Mouse (Mus musculus): Measurements from ENCODE around the gene Gm13288. TPM values are rescaled to one million over a fixed set of nuclear protein-coding genes. Genes with fewer than 3 reads are reported as not detected.

Gm13288 gene
- polyA plus RNA-seq, 1 experiment from 2014 or later: not detected

GRCm38 (mm10) chr4:88845334-88845733, 40.0 kb downstream of the Gm13288 start:
- no peaks in the 10 kb centered on the region for H3K36me3 ChIP-seq (replicated peaks; ENCODE audit: control insufficient read depth, insufficient read depth, low read depth, low read length)
- no peak overlapping the region for H3K9ac ChIP-seq (replicated peaks; ENCODE audit: low read length)
- no peak overlapping the region for H3K4me3 ChIP-seq (ENCODE audit: low read depth, low read length)
- H3K4me2 ChIP-seq (ENCODE audit: low read depth, low read length): no peak overlapping the region
- WGBS: 46% methylated on average over 2 of the region's 2 CpGs
- no peak for ATAC-seq (replicated peaks; ENCODE audit: insufficient number of reproducible peaks, low FRiP score, low TSS enrichment, low read depth)
- no peaks in the 10 kb centered on the region for H3K9me3 ChIP-seq (replicated peaks; ENCODE audit: control insufficient read depth, low read length)
- no peaks in the 10 kb centered on the region for H3K27me3 ChIP-seq (ENCODE audit: control insufficient read depth, insufficient read depth, low read length)
- DNase-seq (ENCODE audit: low spot score): peak; percentile 3
- no peaks in the 10 kb centered on the region for H3K4me1 ChIP-seq (ENCODE audit: control insufficient read depth, insufficient read depth, low read length)
- no peak overlapping the region for H3K27ac ChIP-seq (replicated peaks; ENCODE audit: low read depth, low read length)

GRCm38 (mm10) chr4:88849698-88850097, 44.4 kb downstream of the Gm13288 start, which contains the start of gene Ifna1:
Gene Ifna1, plus strand, starts transcription at chr4:88850087.
- Histone ChIP-seq H3K36me3 (replicated peaks; ENCODE audit: control insufficient read depth, insufficient read depth, low read depth, low read length) (no peaks in the 10 kb centered on the region), H3K27ac (replicated peaks; ENCODE audit: low read depth, low read length) (no peak within 1 kb of the TSS), H3K9ac (replicated peaks; ENCODE audit: low read length) (no peak within 1 kb of the TSS), H3K4me1 (ENCODE audit: control insufficient read depth, insufficient read depth, low read length) (no peaks in the 10 kb centered on the region), H3K9me3 (replicated peaks; ENCODE audit: control insufficient read depth, low read length) (no peaks in the 10 kb centered on the region), H3K4me3 (ENCODE audit: low read depth, low read length) (no peak within 1 kb of the TSS), H3K4me2 (ENCODE audit: low read depth, low read length) (no peak within 1 kb of the TSS), H3K27me3 (ENCODE audit: control insufficient read depth, insufficient read depth, low read length) (no peaks in the 10 kb centered on the region)
- DNase-seq (ENCODE audit: low spot score): no peak
- WGBS: 84% methylated on average over 1 of the region's 1 CpGs
- no peak for ATAC-seq (replicated peaks; ENCODE audit: insufficient number of reproducible peaks, low FRiP score, low TSS enrichment, low read depth)

GRCm38 (mm10) chr4:88851026-88851763, 45.9 kb downstream of the Gm13288 start:
- Histone ChIP-seq H3K4me2 (ENCODE audit: low read depth, low read length) (no peak overlapping the region), H3K27ac (replicated peaks; ENCODE audit: low read depth, low read length) (no peak overlapping the region), H3K9ac (replicated peaks; ENCODE audit: low read length) (no peak overlapping the region), H3K27me3 (ENCODE audit: control insufficient read depth, insufficient read depth, low read length) (no peaks in the 10 kb centered on the region), H3K36me3 (replicated peaks; ENCODE audit: control insufficient read depth, insufficient read depth, low read depth, low read length) (no peaks in the 10 kb centered on the region), H3K4me3 (ENCODE audit: low read depth, low read length) (no peak overlapping the region), H3K4me1 (ENCODE audit: control insufficient read depth, insufficient read depth, low read length) (no peaks in the 10 kb centered on the region), H3K9me3 (replicated peaks; ENCODE audit: control insufficient read depth, low read length) (no peaks in the 10 kb centered on the region)
- no peak for DNase-seq (ENCODE audit: low spot score)
- ATAC-seq (replicated peaks; ENCODE audit: insufficient number of reproducible peaks, low FRiP score, low TSS enrichment, low read depth): no peak
- 52% methylated on average over 4 of the region's 4 CpGs for WGBS

Other genes with a start within 250 kb of the Gm13288 start
- gene Ifna15, start 247.3 kb upstream of the Gm13288 start, polyA plus RNA-seq (2014; fragmentation: Nextera tagmentation; extraction: Ambion mirVana): not detected in 2 replicates
- gene Ifna14, start 233.7 kb upstream of the Gm13288 start, polyA plus RNA-seq (2014; fragmentation: Nextera tagmentation; extraction: Ambion mirVana): not detected in 2 replicates
- gene Ifna9, start 213.1 kb upstream of the Gm13288 start, polyA plus RNA-seq (2014; fragmentation: Nextera tagmentation; extraction: Ambion mirVana): not detected in 2 replicates
- not detected in 2 replicates for gene Ifna12, start 202.2 kb upstream of the Gm13288 start, polyA plus RNA-seq (2014; fragmentation: Nextera tagmentation; extraction: Ambion mirVana)
- not detected in 2 replicates for gene C87499, start 171.1 kb upstream of the Gm13288 start, polyA plus RNA-seq (2014; fragmentation: Nextera tagmentation; extraction: Ambion mirVana)
- 0.26 TPM in 1 of 2 replicates, not detected in the other for gene Ifna13, start 161.1 kb upstream of the Gm13288 start, polyA plus RNA-seq (2014; fragmentation: Nextera tagmentation; extraction: Ambion mirVana)
- not detected in 2 replicates for gene Ifna16, start 128.6 kb upstream of the Gm13288 start, polyA plus RNA-seq (2014; fragmentation: Nextera tagmentation; extraction: Ambion mirVana)
- not detected in 2 replicates for gene Ifna2, start 121.6 kb upstream of the Gm13288 start, polyA plus RNA-seq (2014; fragmentation: Nextera tagmentation; extraction: Ambion mirVana)
- not detected in 2 replicates for gene Ifnab, start 114.2 kb upstream of the Gm13288 start, polyA plus RNA-seq (2014; fragmentation: Nextera tagmentation; extraction: Ambion mirVana)
- gene Gm26566, start 83.7 kb upstream of the Gm13288 start, polyA plus RNA-seq (2014; fragmentation: Nextera tagmentation; extraction: Ambion mirVana): 1.6 and 1.7 TPM in 2 replicates
- gene Klhl9, start 83.1 kb upstream of the Gm13288 start, polyA plus RNA-seq (2014; fragmentation: Nextera tagmentation; extraction: Ambion mirVana): 162 and 180 TPM in 2 replicates
- gene Gm13271, start 50.7 kb upstream of the Gm13288 start, polyA plus RNA-seq (2014; fragmentation: Nextera tagmentation; extraction: Ambion mirVana): not detected in 2 replicates
- gene Gm13283, start 45.4 kb upstream of the Gm13288 start, polyA plus RNA-seq (2014; fragmentation: Nextera tagmentation; extraction: Ambion mirVana): 0.20 and 0.28 TPM in 2 replicates
- gene Gm13290, start 31.7 kb upstream of the Gm13288 start, polyA plus RNA-seq (2014; fragmentation: Nextera tagmentation; extraction: Ambion mirVana): 0.22 TPM in 1 of 2 replicates, not detected in the other
- gene Gm13289, start 28.6 kb upstream of the Gm13288 start, polyA plus RNA-seq (2014; fragmentation: Nextera tagmentation; extraction: Ambion mirVana): not detected in 2 replicates
- not detected in 2 replicates for gene Gm13272, start 25.7 kb upstream of the Gm13288 start, polyA plus RNA-seq (2014; fragmentation: Nextera tagmentation; extraction: Ambion mirVana)
- gene Ifnz, start 23.4 kb upstream of the Gm13288 start, polyA plus RNA-seq (2014; fragmentation: Nextera tagmentation; extraction: Ambion mirVana): 0.28 TPM in 1 of 2 replicates, not detected in the other
- not detected in 2 replicates for gene Gm13276, start 19.8 kb upstream of the Gm13288 start, polyA plus RNA-seq (2014; fragmentation: Nextera tagmentation; extraction: Ambion mirVana)
- not detected in 2 replicates for gene Gm13277, start 16.9 kb upstream of the Gm13288 start, polyA plus RNA-seq (2014; fragmentation: Nextera tagmentation; extraction: Ambion mirVana)
- not detected in 2 replicates for gene Gm13278, start 14.0 kb upstream of the Gm13288 start, polyA plus RNA-seq (2014; fragmentation: Nextera tagmentation; extraction: Ambion mirVana)
- not detected in 2 replicates for gene Gm13275, start 11.0 kb upstream of the Gm13288 start, polyA plus RNA-seq (2014; fragmentation: Nextera tagmentation; extraction: Ambion mirVana)
- gene Gm13279, start 8.1 kb upstream of the Gm13288 start, polyA plus RNA-seq (2014; fragmentation: Nextera tagmentation; extraction: Ambion mirVana): not detected in 2 replicates
- gene Gm13285, start 5.9 kb upstream of the Gm13288 start, polyA plus RNA-seq (2014; fragmentation: Nextera tagmentation; extraction: Ambion mirVana): 0.86 and 1.2 TPM in 2 replicates
- gene Gm13287, start 2.3 kb upstream of the Gm13288 start, polyA plus RNA-seq (2014; fragmentation: Nextera tagmentation; extraction: Ambion mirVana): not detected in 2 replicates
- gene Ifna7, start 10.7 kb downstream of the Gm13288 start, polyA plus RNA-seq (2014; fragmentation: Nextera tagmentation; extraction: Ambion mirVana): not detected in 2 replicates
- gene Ifna11, start 14.4 kb downstream of the Gm13288 start, polyA plus RNA-seq (2014; fragmentation: Nextera tagmentation; extraction: Ambion mirVana): not detected in 2 replicates
- gene Ifna6, start 21.9 kb downstream of the Gm13288 start, polyA plus RNA-seq (2014; fragmentation: Nextera tagmentation; extraction: Ambion mirVana): not detected in 2 replicates
- not detected in 2 replicates for gene Ifna5, start 30.0 kb downstream of the Gm13288 start, polyA plus RNA-seq (2014; fragmentation: Nextera tagmentation; extraction: Ambion mirVana)
- not detected in 2 replicates for gene Ifna4, start 36.3 kb downstream of the Gm13288 start, polyA plus RNA-seq (2014; fragmentation: Nextera tagmentation; extraction: Ambion mirVana)
- not detected in 2 replicates for gene Ifna1, start 44.6 kb downstream of the Gm13288 start, polyA plus RNA-seq (2014; fragmentation: Nextera tagmentation; extraction: Ambion mirVana)
- gene Ifne, start 74.7 kb downstream of the Gm13288 start, polyA plus RNA-seq (2014; fragmentation: Nextera tagmentation; extraction: Ambion mirVana): not detected in 2 replicates